Mouse (Mus musculus) lung, postnatal 0 days (tissue): Measurements from ENCODE around the gene Cpm.

Experiments used
- CTCF ChIP-seq: IDR thresholded peaks from 2 replicates; pipeline ENCODE4 v1.5.1; 2016; ENCODE audit warnings: antibody characterized with exemption, mild to moderate bottlenecking
- EP300 ChIP-seq: IDR thresholded peaks from 2 replicates; pipeline ENCODE4 v1.6.1; 2016; ENCODE audit warnings: antibody characterized with exemption, mild to moderate bottlenecking, control low read depth

GRCm38 (mm10) chr10:117621616-117622533 lies 7.4 kb upstream of the Cpm start:
- TF ChIP-seq CTCF (no peak), EP300 (no peak)
